Mouse (Mus musculus) ES-E14 (cell line): ENCODE data around the gene 3425401B19Rik. TPM values are rescaled to one million over a fixed set of nuclear protein-coding genes. Genes with fewer than 3 reads are reported as not detected.
A peak's percentile ranks its signal among the peaks of the same experiment; 100 is the strongest.

ENCODE experiments used
- DNase-seq: peaks from one replicate; pipeline ENCODE4 v3.0.0-alpha.2; 2013; ENCODE audit warnings: low read depth, low spot score
- H3K27ac ChIP-seq: 2 replicates; pipeline ENCODE4 v1.5.1; 2012; ENCODE audit warnings: low read depth, mild to moderate bottlenecking, low read length, moderate library complexity, mixed read lengths; ENCODE audit not compliant: poor library complexity, insufficient read depth, severe bottlenecking
- H3K36me3 ChIP-seq: 2 replicates; pipeline ENCODE4 v1.6.1; 2012; ENCODE audit warnings: mild to moderate bottlenecking, low read length, moderate library complexity, mixed read lengths; ENCODE audit not compliant: control insufficient read depth, poor library complexity, insufficient read depth, severe bottlenecking
- H3K4me1 ChIP-seq, 2 experiments: fragments of 150-350 bp in 1 of 2; sonication (generic) in 1 of 2; 2 replicates each; pipeline ENCODE4 v1.6.1; 2012; ENCODE audit warnings: low read length in 2 of 2, mild to moderate bottlenecking in 1 of 2, mixed read lengths in 1 of 2; ENCODE audit not compliant: control insufficient read depth in 2 of 2, insufficient read depth in 2 of 2, poor library complexity in 1 of 2
- H3K4me3 ChIP-seq, 2 experiments: fragments of 150-350 bp in 1 of 2; sonication (generic) in 1 of 2; 2 replicates each; pipeline ENCODE4 v1.5.1; 2012; ENCODE audit warnings: low read length in 2 of 2, low read depth in 1 of 2, mild to moderate bottlenecking in 1 of 2, mixed read lengths in 1 of 2; ENCODE audit not compliant: insufficient read depth in 1 of 2, poor library complexity in 1 of 2, severe bottlenecking in 1 of 2
- H3K9ac ChIP-seq: 2 replicates; pipeline ENCODE4 v1.6.1; 2012; ENCODE audit warnings: low read depth, mild to moderate bottlenecking, low read length, mixed read lengths; ENCODE audit not compliant: poor library complexity, insufficient read depth, severe bottlenecking
- H3K9me3 ChIP-seq: fragments of 150-350 bp; sonication (generic); 2 replicates; pipeline ENCODE4 v1.6.1; 2012; ENCODE audit warnings: low read depth, mild to moderate bottlenecking, low read length; ENCODE audit not compliant: control insufficient read depth, insufficient read depth
- CHD2 ChIP-seq: IDR thresholded peaks from 2 replicates; pipeline ENCODE4 v1.6.1; 2014; ENCODE audit warnings: mild to moderate bottlenecking, low read depth, low read length, inconsistent platforms
- HCFC1 ChIP-seq: IDR thresholded peaks from 2 replicates; pipeline ENCODE4 v1.6.1; 2012; ENCODE audit warnings: low read length, inconsistent platforms, borderline replicate concordance; ENCODE audit not compliant: insufficient read depth
- MAFK ChIP-seq: IDR thresholded peaks from 2 replicates; pipeline ENCODE4 v1.6.1; 2014; ENCODE audit warnings: mild to moderate bottlenecking, low read depth, low read length, inconsistent platforms; ENCODE audit not compliant: insufficient read depth
- ZC3H11A ChIP-seq: IDR thresholded peaks from 2 replicates; pipeline ENCODE4 v1.6.1; 2012; ENCODE audit warnings: low read depth, mild to moderate bottlenecking, inconsistent platforms, low read length, borderline replicate concordance
- ZNF384 ChIP-seq: IDR thresholded peaks from 2 replicates; pipeline ENCODE4 v1.6.1; 2012; ENCODE audit warnings: low read depth, low read length, inconsistent platforms
- in situ Hi-C, 2 experiments: fragments of 600-800 bp; cut with MboI; formaldehyde crosslinking; loops; one replicate each; pipeline ENCODE4 v1.15.1; 2025; ENCODE audit warnings: low sequenced_read_pairs in 2 of 2, inconsistent platforms in 1 of 2; ENCODE audit not compliant: unreplicated experiment in 2 of 2
- total RNA-seq: library from RNA; depleted of rRNA; stranded (reverse); fragments of 300-350 nt; gene quantifications from 2 replicates; pipeline ENCODE4 v1.2.3, GENCODE M21; 2012

The 3425401B19Rik gene
- total RNA-seq, 1 experiment: 0.31 TPM

DNA sequence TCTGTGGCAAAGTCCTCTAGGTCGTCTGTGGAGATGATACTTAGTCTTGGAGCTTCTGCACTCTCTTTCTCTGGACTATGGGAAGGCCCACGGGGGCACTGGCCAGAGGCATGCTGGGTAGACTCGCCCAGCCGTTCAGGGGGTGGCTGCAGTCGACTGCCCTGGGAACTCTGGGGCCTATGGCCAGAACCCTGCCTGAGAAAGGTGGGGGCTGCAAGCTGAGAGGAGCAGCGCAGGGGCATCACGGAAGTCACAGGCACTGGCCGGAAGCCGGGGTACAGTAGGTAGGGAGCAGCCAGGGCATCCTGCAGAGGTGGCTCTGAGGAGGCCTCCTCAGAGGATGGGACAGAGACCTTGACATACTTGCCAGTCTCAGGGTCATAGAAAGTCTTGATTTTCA, 25.3 kb downstream of the 3425401B19Rik start:
- TF ChIP-seq CHD2: no peak
- Histone ChIP-seq H3K9ac (no peak overlapping the region), H3K27ac (no peak overlapping the region), H3K4me1 (no peaks in the 10 kb centered on the region), H3K4me3 (no peak overlapping the region), H3K9me3 (no peaks in the 10 kb centered on the region), H3K36me3 (no peaks in the 10 kb centered on the region)
- in situ Hi-C loops: no loop called here
- no peak for DNase-seq

GRCm38 (mm10) chr14:32638485-32638884, 46.6 kb downstream of the 3425401B19Rik start:
- Histone ChIP-seq H3K4me1 (peaks cover 0 to 3% of the 10 kb centered on the region in 2 experiments; a peak in 2 of 4 replicates), H3K36me3 (no peaks in the 10 kb centered on the region), H3K9ac (no peak overlapping the region), H3K9me3 (no peaks in the 10 kb centered on the region), H3K4me3 (no peak overlapping the region), H3K27ac (no peak overlapping the region)
- in situ Hi-C loops: no loop called here
- DNase-seq: no peak
- TF ChIP-seq HCFC1 (no peak), ZNF384 (no peak), ZC3H11A (no peak), CHD2 (no peak), MAFK (no peak)

- no peaks in the 10 kb centered on the region for H3K36me3 ChIP-seq
- no peak overlapping the region for H3K4me3 ChIP-seq
- no peaks in the 10 kb centered on the region for H3K9me3 ChIP-seq
- in situ Hi-C loops: no loop called here
- DNase-seq: no peak
- H3K4me1 ChIP-seq: peaks cover 0 to 3% of the 10 kb centered on the region in 2 experiments; a peak in 2 of 4 replicates
- TF ChIP-seq MAFK (no peak), CHD2 (no peak), ZNF384 (0 out of 2 replicates have a peak, but pooled peaks have one; percentile 23), ZC3H11A (no peak), HCFC1 (no peak)
- no peak overlapping the region for H3K27ac ChIP-seq
- no peak overlapping the region for H3K9ac ChIP-seq
Observed at GRCm38 (mm10) chr14:32634015-32634682, 50.9 kb downstream of the 3425401B19Rik start.

DNA sequence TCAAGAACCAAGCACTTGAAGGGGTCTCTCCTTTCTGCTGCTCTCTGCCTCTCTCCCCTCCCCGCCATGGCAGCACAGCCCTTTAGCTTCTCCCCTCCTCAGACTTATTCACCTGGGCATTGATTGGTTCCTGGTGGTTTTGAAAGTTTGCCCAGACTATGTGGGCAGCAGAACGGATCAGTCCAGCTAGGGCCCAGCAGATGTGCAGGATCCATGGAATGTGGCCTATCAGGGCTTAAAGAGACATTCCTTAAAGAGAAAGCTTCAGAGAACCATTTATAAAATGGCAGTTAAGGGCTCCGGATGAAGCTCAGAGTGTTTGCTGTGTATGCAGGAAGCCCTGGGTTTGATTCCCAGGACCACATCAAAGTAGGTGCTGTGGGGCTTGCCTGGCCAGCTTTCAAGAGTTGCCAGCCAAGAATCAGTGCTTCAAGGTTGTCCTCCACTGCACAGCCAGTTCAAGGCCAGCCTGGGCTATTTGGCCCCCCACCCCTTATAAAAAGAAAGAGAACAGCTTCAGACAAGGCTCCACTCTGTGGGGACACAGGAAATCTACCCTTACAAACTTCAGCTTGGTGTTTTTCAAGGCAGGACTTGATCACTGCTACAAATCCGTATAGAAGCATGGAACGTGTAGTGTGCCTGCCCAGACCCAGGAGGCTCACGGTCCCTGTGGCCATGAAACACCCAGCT, 52.0 kb downstream of the 3425401B19Rik start:
- Histone ChIP-seq H3K4me3 (no peak overlapping the region), H3K27ac (no peak overlapping the region), H3K4me1 (peaks cover 3% of the 10 kb centered on the region in 2 experiments; a peak in 2 of 4 replicates), H3K36me3 (no peaks in the 10 kb centered on the region), H3K9me3 (no peaks in the 10 kb centered on the region), H3K9ac (no peak overlapping the region)
- DNase-seq: no peak
- in situ Hi-C loops: no loop called here
- TF ChIP-seq ZC3H11A (no peak), CHD2 (no peak), ZNF384 (no peak), HCFC1 (no peak), MAFK (no peak)
